Mouse (Mus musculus) stomach, postnatal 0 days (tissue): ENCODE results near the gene Sugct.
A peak's percentile ranks its signal among the peaks of the same experiment; 100 is the strongest.

Experiments used
- CTCF ChIP-seq: IDR thresholded peaks from 2 replicates; pipeline ENCODE4 v1.5.1; 2016; ENCODE audit warnings: antibody characterized with exemption, low read depth, mild to moderate bottlenecking, moderate library complexity
- EP300 ChIP-seq: optimal IDR thresholded peaks from 2 replicates; pipeline ENCODE3; 2016; ENCODE audit warnings: antibody characterized with exemption

- peak; percentile 60 for TF ChIP-seq CTCF
- TF ChIP-seq EP300: no peak
These were observed 730.4 kb downstream of the Sugct start for GRCm38 (mm10) chr13:16964823-16965475.
